Mouse (Mus musculus): ENCODE results near the gene Stpg1.

DNA sequence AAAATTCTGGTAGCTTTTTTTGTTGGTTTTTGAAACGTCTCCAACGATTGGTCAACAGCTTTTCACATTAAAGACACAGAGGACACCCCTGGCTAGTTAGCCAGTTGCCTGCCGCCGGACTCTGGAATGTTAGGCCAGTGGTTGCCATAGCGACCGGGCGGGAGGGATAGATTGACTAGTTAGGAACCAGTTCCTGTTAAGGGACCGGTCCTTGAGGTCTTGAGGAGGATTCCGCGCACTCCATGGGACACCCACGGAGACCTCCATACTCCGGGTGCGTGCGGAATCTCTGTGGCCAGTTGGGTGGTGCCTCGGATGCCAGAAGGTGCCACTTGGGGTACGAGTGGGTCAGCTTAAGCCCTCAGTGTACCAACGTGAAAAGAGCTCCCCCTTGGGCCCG, 1.2 kb downstream of the Stpg1 start:
- TF ChIP-seq POLR2A (IDR thresholded peaks at IDR 0.05; ENCODE audit: borderline replicate concordance, low read depth, low read length): no peak
- TF ChIP-seq CTCF (IDR thresholded peaks at IDR 0.05; ENCODE audit: low read depth, low read length): no peak
